ENCODE assay signal across 18 mouse cellular contexts in genomic region chrX:41607181-41607580, GRCm38 (mm10).
"Had no signal": no experiment of that assay in that cellular context is flagged by ENCODE, and none has a peak within 500 bp of the region (broad histone marks: within the 10 kb centered on the region; RNA-seq: fewer than 3 reads in every experiment).

No protein-coding gene starts in this region.

- H3K4me1 ChIP-seq: midbrain, embryonic 10.5 days; midbrain, embryonic 12.5 days; neural tube, embryonic 13.5 days; neural tube, embryonic 15.5 days had no signal

- ATAC-seq: midbrain, embryonic 16.5 days had no signal

- H3K4me3 ChIP-seq: midbrain, embryonic 10.5 days; midbrain, embryonic 12.5 days; myocyte; neural tube, embryonic 13.5 days; neural tube, embryonic 15.5 days had no signal

- H3K36me3 ChIP-seq: midbrain, embryonic 10.5 days; midbrain, embryonic 12.5 days; neural tube, embryonic 13.5 days; neural tube, embryonic 15.5 days had no signal

- H3K9me3 ChIP-seq: midbrain, embryonic 10.5 days; midbrain, embryonic 12.5 days; neural tube, embryonic 13.5 days; neural tube, embryonic 15.5 days had no signal

- DNase-seq: lung, embryonic 14.5 days; lung, postnatal 10 days; lung, postnatal 4 days; midbrain, embryonic 14.5 days; retina, postnatal 1 day; right cerebral cortex, adult 18-20 months; right cerebral cortex, postnatal 25 days; right cerebral cortex, postnatal 4 days; spleen, adult 18-20 months; thymus, adult 18-20 months; thymus, postnatal 14 days; thymus, postnatal 36 days had no signal

- H3K9ac ChIP-seq: lung, embryonic 14.5 days; midbrain, embryonic 12.5 days; neural tube, embryonic 13.5 days; neural tube, embryonic 15.5 days had no signal

- H3K27me3 ChIP-seq: midbrain, embryonic 12.5 days; neural tube, embryonic 13.5 days; neural tube, embryonic 15.5 days had no signal

- H3K4me2 ChIP-seq: lung, embryonic 14.5 days; midbrain, embryonic 12.5 days; neural tube, embryonic 13.5 days; neural tube, embryonic 15.5 days had no signal

- H3K27ac ChIP-seq: midbrain, embryonic 10.5 days; midbrain, embryonic 12.5 days; neural tube, embryonic 13.5 days; neural tube, embryonic 15.5 days had no signal
